Mouse (Mus musculus) ES-E14 (cell line): ENCODE measurements at regions not wholly inside any gene's neighbourhood (a gene's known extent, or its start where the extent isn't known, plus 50 kb on each side); places are given as distances from the start of the nearest gene placed in this dataset.

Experiments
- DNase-seq: peaks from one replicate; pipeline ENCODE4 v3.0.0-alpha.2; 2013; ENCODE audit warnings: low read depth, low spot score
- H3K27ac ChIP-seq: 2 replicates; pipeline ENCODE4 v1.5.1; 2012; ENCODE audit warnings: low read depth, mild to moderate bottlenecking, low read length, moderate library complexity, mixed read lengths; ENCODE audit not compliant: poor library complexity, insufficient read depth, severe bottlenecking
- H3K36me3 ChIP-seq: 2 replicates; pipeline ENCODE4 v1.6.1; 2012; ENCODE audit warnings: mild to moderate bottlenecking, low read length, moderate library complexity, mixed read lengths; ENCODE audit not compliant: control insufficient read depth, poor library complexity, insufficient read depth, severe bottlenecking
- H3K4me1 ChIP-seq, 2 experiments: fragments of 150-350 bp in 1 of 2; sonication (generic) in 1 of 2; 2 replicates each; pipeline ENCODE4 v1.6.1; 2012; ENCODE audit warnings: low read length in 2 of 2, mild to moderate bottlenecking in 1 of 2, mixed read lengths in 1 of 2; ENCODE audit not compliant: control insufficient read depth in 2 of 2, insufficient read depth in 2 of 2, poor library complexity in 1 of 2
- H3K4me3 ChIP-seq, 2 experiments: fragments of 150-350 bp in 1 of 2; sonication (generic) in 1 of 2; 2 replicates each; pipeline ENCODE4 v1.5.1; 2012; ENCODE audit warnings: low read length in 2 of 2, low read depth in 1 of 2, mild to moderate bottlenecking in 1 of 2, mixed read lengths in 1 of 2; ENCODE audit not compliant: insufficient read depth in 1 of 2, poor library complexity in 1 of 2, severe bottlenecking in 1 of 2
- H3K9ac ChIP-seq: 2 replicates; pipeline ENCODE4 v1.6.1; 2012; ENCODE audit warnings: low read depth, mild to moderate bottlenecking, low read length, mixed read lengths; ENCODE audit not compliant: poor library complexity, insufficient read depth, severe bottlenecking
- H3K9me3 ChIP-seq: fragments of 150-350 bp; sonication (generic); 2 replicates; pipeline ENCODE4 v1.6.1; 2012; ENCODE audit warnings: low read depth, mild to moderate bottlenecking, low read length; ENCODE audit not compliant: control insufficient read depth, insufficient read depth
- CHD2 ChIP-seq: IDR thresholded peaks from 2 replicates; pipeline ENCODE4 v1.6.1; 2014; ENCODE audit warnings: mild to moderate bottlenecking, low read depth, low read length, inconsistent platforms
- HCFC1 ChIP-seq: IDR thresholded peaks from 2 replicates; pipeline ENCODE4 v1.6.1; 2012; ENCODE audit warnings: low read length, inconsistent platforms, borderline replicate concordance; ENCODE audit not compliant: insufficient read depth
- MAFK ChIP-seq: IDR thresholded peaks from 2 replicates; pipeline ENCODE4 v1.6.1; 2014; ENCODE audit warnings: mild to moderate bottlenecking, low read depth, low read length, inconsistent platforms; ENCODE audit not compliant: insufficient read depth
- ZC3H11A ChIP-seq: IDR thresholded peaks from 2 replicates; pipeline ENCODE4 v1.6.1; 2012; ENCODE audit warnings: low read depth, mild to moderate bottlenecking, inconsistent platforms, low read length, borderline replicate concordance
- ZNF384 ChIP-seq: IDR thresholded peaks from 2 replicates; pipeline ENCODE4 v1.6.1; 2012; ENCODE audit warnings: low read depth, low read length, inconsistent platforms
- in situ Hi-C, 2 experiments: fragments of 600-800 bp; cut with MboI; formaldehyde crosslinking; loops; one replicate each; pipeline ENCODE4 v1.15.1; 2025; ENCODE audit warnings: low sequenced_read_pairs in 2 of 2, inconsistent platforms in 1 of 2; ENCODE audit not compliant: unreplicated experiment in 2 of 2

DNA sequence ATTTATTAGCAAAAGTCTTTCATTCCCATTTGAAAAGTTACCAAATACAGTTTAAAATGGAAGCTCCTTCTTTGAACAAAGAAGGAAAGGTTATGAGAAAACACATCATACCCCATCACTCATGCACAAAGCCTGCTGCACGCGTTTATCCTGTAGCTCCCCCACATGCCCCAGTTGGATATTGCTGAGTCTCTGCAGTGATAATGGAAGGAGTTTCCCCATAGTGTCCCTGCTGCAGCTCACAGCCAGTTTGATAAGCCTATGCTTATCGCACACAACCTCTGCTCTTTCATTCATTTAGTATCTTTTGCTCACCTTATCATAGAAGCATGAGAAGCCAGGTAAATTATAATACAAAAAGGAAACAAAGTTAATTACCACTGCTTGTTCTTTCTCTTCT lies 55.1 kb upstream of the 1700008P02Rik start:
- TF ChIP-seq CHD2 (no peak), MAFK (no peak), ZC3H11A (no peak), ZNF384 (no peak), HCFC1 (no peak)
- H3K9me3 ChIP-seq = no peaks in the 10 kb centered on the region
- peak; percentile 1 for DNase-seq
- H3K4me3 ChIP-seq = no peak overlapping the region
- no peaks in the 10 kb centered on the region for H3K36me3 ChIP-seq
- in situ Hi-C loops = no loop called here
- H3K9ac ChIP-seq = no peak overlapping the region
- H3K4me1 ChIP-seq = no peaks in the 10 kb centered on the region
- no peak overlapping the region for H3K27ac ChIP-seq
